Mouse (Mus musculus) kidney, embryonic 14.5 days (tissue): Measurements from ENCODE around the gene Tecr. TPM values are rescaled to one million over a fixed set of nuclear protein-coding genes. Genes with fewer than 3 reads are reported as not detected.

Source experiments
- ATAC-seq: fragments of 200-750 bp; cut with Nextera tagmentation; 2 replicates; pipeline ENCODE4 v1.8.0; 2017; ENCODE audit warnings: moderate number of reproducible peaks, mild to moderate bottlenecking, moderate TSS enrichment, moderate library complexity; ENCODE audit not compliant: low FRiP score, low TSS enrichment
- H3K27ac ChIP-seq: fragments of 300-500 bp; sonication (generic); 2 replicates; pipeline ENCODE4 v1.5.1; 2014; ENCODE audit warnings: low read depth, mild to moderate bottlenecking, low read length, moderate library complexity, mixed read lengths
- H3K27me3 ChIP-seq: fragments of 300-500 bp; sonication (generic); 2 replicates; pipeline ENCODE4 v1.6.1; 2014; ENCODE audit warnings: mild to moderate bottlenecking, low read length; ENCODE audit not compliant: control insufficient read depth, insufficient read depth
- H3K36me3 ChIP-seq: fragments of 300-500 bp; sonication (generic); 2 replicates; pipeline ENCODE4 v1.6.1; 2014; ENCODE audit warnings: low read length, mixed read lengths; ENCODE audit not compliant: control insufficient read depth, insufficient read depth
- H3K4me1 ChIP-seq: fragments of 300-500 bp; sonication (generic); 2 replicates; pipeline ENCODE4 v1.6.1; 2014; ENCODE audit warnings: low read length, mixed read lengths; ENCODE audit not compliant: control insufficient read depth, insufficient read depth
- H3K4me2 ChIP-seq: fragments of 300-500 bp; sonication (generic); replicated peaks from 2 replicates; pipeline ENCODE4 v1.6.1; 2014; ENCODE audit warnings: low read depth, mild to moderate bottlenecking, low read length
- H3K4me3 ChIP-seq: fragments of 300-500 bp; sonication (generic); 2 replicates; pipeline ENCODE4 v1.5.1; 2014; ENCODE audit warnings: mild to moderate bottlenecking, low read length
- H3K9ac ChIP-seq: fragments of 300-500 bp; sonication (generic); 2 replicates; pipeline ENCODE4 v1.6.1; 2014; ENCODE audit warnings: low read depth, mild to moderate bottlenecking, low read length, moderate library complexity
- H3K9me3 ChIP-seq: fragments of 300-500 bp; sonication (generic); 2 replicates; pipeline ENCODE4 v1.6.1; 2016; ENCODE audit warnings: low read length; ENCODE audit not compliant: control insufficient read depth
- WGBS: fragments of 180-500 bp; shearing (Covaris S2); extraction: QIAGEN DNeasy Blood & Tissue Kit; methylation state at CpG from one replicate; pipeline ENCODE4 v1.1.7; 2014; 5-methylcytosine and 5-hydroxymethylcytosine counted together
- polyA plus RNA-seq: library from polyadenylated mRNA; unstranded; fragments of >200 nt; fragmentation: Nextera tagmentation; extraction: Ambion mirVana; gene quantifications from 2 replicates; pipeline ENCODE4 v1.2.1, GENCODE M21; 2014

Gene Tecr
- polyA plus RNA-seq, 1 experiment from 2014 or later: 682 TPM

GRCm38 (mm10) chr8:83579676-83580075, 28.1 kb downstream of the Tecr start:
- peaks cover 43% of the 10 kb centered on the region for H3K4me1 ChIP-seq
- no peak overlapping the region for H3K4me3 ChIP-seq
- no peak overlapping the region for H3K9ac ChIP-seq
- H3K27me3 ChIP-seq: no peaks in the 10 kb centered on the region
- H3K9me3 ChIP-seq: no peaks in the 10 kb centered on the region
- H3K4me2 ChIP-seq: no peak overlapping the region
- no peak overlapping the region for H3K27ac ChIP-seq
- ATAC-seq: no peak
- peaks cover 9% of the 10 kb centered on the region for H3K36me3 ChIP-seq
- WGBS: 90% methylated on average over 8 of the region's 8 CpGs

DNA sequence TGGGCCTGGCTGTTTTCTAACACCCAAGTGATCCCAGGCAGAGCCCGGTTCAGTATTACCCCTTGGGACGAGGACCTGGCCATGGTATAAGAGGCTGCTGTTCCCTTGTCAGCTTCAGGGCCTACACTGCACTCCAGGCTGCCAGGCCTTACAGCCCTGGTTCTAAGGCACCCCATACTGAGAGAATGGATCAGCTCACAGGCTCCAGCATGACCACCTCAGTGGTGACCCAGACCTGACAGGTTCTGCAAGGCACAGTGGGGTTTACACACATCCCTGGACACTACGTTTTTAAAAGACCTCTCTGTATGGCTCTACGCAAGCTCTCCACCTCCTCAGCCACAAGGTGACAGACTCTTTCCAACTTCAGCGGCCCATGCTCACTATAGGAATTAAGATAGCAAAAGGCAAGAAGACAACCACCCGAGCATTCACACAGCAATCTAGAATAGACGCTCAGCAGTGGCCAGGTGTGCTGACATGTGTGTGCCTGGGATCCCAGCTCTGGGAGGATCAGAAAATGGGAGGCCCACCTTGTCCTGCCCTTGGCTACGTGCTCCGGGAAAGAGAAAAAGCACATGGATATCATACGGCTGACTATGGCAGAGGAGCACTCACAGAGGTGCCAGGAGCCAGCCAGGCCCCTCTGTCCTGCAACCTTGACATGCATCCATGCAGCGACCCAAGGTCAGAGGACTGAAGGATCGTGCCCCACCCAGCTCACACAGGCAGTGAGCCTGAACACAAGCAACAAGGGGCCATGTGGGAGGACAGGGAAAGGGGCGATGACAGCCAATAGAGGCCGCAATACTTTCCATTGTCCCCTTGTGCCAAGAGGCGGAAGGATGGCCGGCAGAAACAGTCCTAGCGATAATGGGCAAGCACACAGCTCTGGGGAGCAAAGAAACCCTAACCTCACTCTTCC, 29.4 kb downstream of the Tecr start:
- H3K27ac ChIP-seq: no peak overlapping the region; the same call in 1 of the 2 replicates
- H3K4me2 ChIP-seq: no peak overlapping the region
- no peaks in the 10 kb centered on the region for H3K9me3 ChIP-seq
- peaks cover 2% of the 10 kb centered on the region for H3K36me3 ChIP-seq
- peak overlapping the region; percentile 23; the same call in 1 of the 2 replicates for H3K9ac ChIP-seq
- ATAC-seq: no peak
- H3K27me3 ChIP-seq: no peaks in the 10 kb centered on the region
- peaks cover 45% of the 10 kb centered on the region for H3K4me1 ChIP-seq
- 69% methylated on average over 17 of the region's 17 CpGs for WGBS
- no peak overlapping the region for H3K4me3 ChIP-seq

DNA sequence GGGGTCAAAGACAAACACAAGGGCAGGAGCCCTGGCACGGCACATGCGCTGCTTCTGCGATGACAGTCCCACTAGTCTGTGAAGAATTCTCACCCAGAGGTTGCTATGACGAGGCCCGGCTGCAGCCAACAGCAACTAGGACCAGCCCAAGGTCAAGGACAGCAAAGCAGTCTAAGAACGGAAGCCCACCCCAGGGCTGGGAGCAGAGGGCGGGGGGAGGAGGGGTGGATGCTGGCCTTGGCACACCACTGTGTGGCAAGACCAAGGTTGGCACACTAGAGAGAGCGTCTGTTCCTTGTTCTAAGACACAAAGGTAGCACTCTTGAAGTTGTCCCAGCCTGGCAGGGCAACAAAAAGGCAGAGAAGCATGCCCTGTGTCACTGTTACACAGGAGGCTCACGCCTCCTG, 30.4 kb downstream of the Tecr start:
- no peak for ATAC-seq
- H3K36me3 ChIP-seq: peaks cover 12% of the 10 kb centered on the region
- no peaks in the 10 kb centered on the region for H3K27me3 ChIP-seq
- 44% methylated on average over 9 of the region's 9 CpGs for WGBS
- H3K4me1 ChIP-seq: peaks cover 45% of the 10 kb centered on the region
- H3K4me2 ChIP-seq: no peak overlapping the region
- H3K9ac ChIP-seq: peak overlapping the region; percentile 25; the same call in 1 of the 2 replicates
- no peak overlapping the region for H3K27ac ChIP-seq
- H3K4me3 ChIP-seq: no peak overlapping the region
- H3K9me3 ChIP-seq: no peaks in the 10 kb centered on the region

GRCm38 (mm10) chr8:83576921-83577320, 30.9 kb downstream of the Tecr start:
- H3K4me2 ChIP-seq: no peak overlapping the region
- no peak overlapping the region for H3K27ac ChIP-seq
- ATAC-seq: no peak
- H3K36me3 ChIP-seq: peaks cover 17% of the 10 kb centered on the region
- H3K9me3 ChIP-seq: no peaks in the 10 kb centered on the region
- no peak overlapping the region for H3K4me3 ChIP-seq
- no peaks in the 10 kb centered on the region for H3K27me3 ChIP-seq
- peaks cover 45% of the 10 kb centered on the region for H3K4me1 ChIP-seq
- H3K9ac ChIP-seq: peak overlapping the region; percentile 25; the same call in 1 of the 2 replicates
- 43% methylated on average over 4 of the region's 4 CpGs for WGBS

DNA sequence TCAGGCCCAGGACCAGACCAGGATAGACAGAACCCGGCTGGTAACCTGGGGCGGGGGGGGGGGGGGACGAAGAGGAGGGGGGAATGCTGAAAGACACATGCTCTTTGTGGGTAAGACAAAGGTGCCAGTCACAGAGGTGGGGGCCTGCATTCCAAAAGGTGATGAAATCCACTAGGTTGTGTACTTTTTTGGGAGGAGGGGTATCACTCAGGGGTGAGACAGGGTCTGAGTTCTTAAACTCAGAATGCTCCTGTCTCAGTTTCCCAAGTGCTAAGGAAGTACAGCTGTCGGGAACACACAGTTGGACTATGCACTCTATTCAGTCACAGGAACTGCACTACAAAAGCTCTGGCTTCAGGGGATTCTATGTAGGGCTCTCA, 31.3 kb downstream of the Tecr start:
- H3K27me3 ChIP-seq: no peaks in the 10 kb centered on the region
- no peaks in the 10 kb centered on the region for H3K9me3 ChIP-seq
- H3K9ac ChIP-seq: peak overlapping the region; percentile 31; the same call in 1 of the 2 replicates
- peaks cover 21% of the 10 kb centered on the region for H3K36me3 ChIP-seq
- no peak overlapping the region for H3K4me3 ChIP-seq
- no peak overlapping the region for H3K4me2 ChIP-seq
- ATAC-seq: no peak
- peaks cover 45% of the 10 kb centered on the region for H3K4me1 ChIP-seq
- H3K27ac ChIP-seq: 0 out of 2 replicates have a peak overlapping the region, but pooled peaks have one; percentile 17
- 71% methylated on average over 3 of the region's 4 CpGs for WGBS

DNA sequence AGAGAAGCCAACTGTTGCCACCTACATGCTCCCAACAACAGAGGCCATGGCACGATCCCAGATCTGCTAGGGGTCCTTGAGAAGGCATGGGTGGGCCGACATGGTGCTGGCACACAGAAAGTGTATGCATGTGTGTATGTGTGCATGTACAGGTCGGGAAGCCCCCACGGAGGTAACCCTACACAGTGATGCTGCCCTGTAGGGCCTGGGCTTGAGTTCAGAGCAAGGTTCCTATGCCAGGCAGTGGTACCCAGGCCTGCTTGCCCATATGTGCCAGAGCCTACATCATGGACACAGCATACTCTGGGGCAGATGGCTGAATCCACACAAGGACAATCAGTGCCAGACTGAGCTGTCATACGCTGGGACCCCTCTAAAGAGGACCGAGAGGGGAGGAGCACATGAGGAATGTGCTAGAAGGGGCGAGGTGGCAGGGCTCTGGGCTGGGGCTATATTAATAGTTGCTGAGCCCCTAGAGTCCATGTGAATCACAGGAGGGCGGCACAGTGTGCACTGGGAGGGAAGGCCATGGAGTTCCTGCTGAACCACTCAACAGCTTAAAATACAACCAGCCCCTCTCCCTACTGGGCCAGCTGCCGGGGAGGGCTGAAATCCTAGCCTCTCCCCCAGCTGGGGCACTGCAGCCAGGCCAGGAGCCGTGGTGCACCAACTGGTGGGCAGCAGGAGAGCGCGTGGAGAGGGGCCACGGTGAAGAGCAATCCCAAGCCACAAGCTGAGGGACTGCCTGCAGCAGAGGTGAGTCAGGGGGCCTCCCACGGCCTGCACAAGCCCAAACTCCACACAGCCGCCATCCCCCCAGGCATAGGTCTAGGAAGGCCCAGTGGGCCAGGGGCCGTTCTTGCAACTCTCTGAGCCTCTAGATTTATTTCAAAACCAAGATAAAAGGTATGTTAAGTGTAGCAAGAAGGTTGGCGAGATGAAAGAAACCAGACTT, 31.9 kb downstream of the Tecr start:
- Histone ChIP-seq H3K4me3 (no peak overlapping the region), H3K36me3 (peaks cover 26% of the 10 kb centered on the region), H3K9ac (peak overlapping the region; percentile 31), H3K9me3 (no peaks in the 10 kb centered on the region), H3K4me1 (peaks cover 45% of the 10 kb centered on the region), H3K27ac (0 out of 2 replicates have a peak overlapping the region, but pooled peaks have one; percentile 17), H3K27me3 (no peaks in the 10 kb centered on the region), H3K4me2 (no peak overlapping the region)
- ATAC-seq: 0 out of 2 replicates have a peak, but pooled peaks have one; percentile 6
- WGBS: 55% methylated on average over 17 of the region's 17 CpGs

DNA sequence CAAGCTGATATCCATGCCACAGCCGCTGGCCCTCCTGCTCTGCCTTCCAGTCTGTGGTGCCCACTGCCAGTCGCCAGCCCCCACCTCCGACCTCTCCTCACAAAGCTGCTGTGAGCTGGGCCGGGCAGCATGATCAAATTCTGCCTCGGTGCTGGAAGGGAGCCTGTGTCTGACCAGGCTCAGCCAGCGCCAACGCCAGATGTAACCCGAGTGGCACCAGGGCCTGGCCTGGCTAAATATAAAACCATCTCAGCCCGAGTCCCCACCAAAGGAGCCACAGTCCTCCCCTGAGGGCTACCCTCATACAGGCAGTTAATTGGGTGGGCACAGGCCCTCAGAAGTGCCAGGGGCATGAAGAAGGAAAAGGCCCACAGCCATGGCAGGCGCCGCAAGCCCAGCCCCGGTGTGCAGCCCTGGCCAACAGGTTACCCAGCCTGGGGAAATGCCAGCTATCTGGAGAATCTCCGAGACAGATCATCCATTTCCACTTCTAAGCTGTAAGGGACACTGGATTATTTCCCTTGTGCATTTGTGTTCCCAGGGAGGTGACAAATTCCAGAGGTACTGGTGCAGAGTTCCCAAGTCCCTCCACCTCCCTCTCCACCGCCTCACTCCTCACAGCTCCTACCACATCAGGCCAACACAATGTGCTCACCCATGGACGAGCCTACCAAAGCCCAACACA, 33.0 kb downstream of the Tecr start:
- Histone ChIP-seq H3K27me3 (no peaks in the 10 kb centered on the region), H3K4me3 (no peak overlapping the region), H3K9me3 (no peaks in the 10 kb centered on the region), H3K27ac (no peak overlapping the region), H3K36me3 (peaks cover 35% of the 10 kb centered on the region), H3K9ac (no peak overlapping the region), H3K4me1 (peaks cover 42% of the 10 kb centered on the region), H3K4me2 (no peak overlapping the region)
- 63% methylated on average over 15 of the region's 15 CpGs for whole genome bisulfite sequencing
- no peak for ATAC-seq

GRCm38 (mm10) chr8:83573140-83573875, 34.5 kb downstream of the Tecr start:
- Histone ChIP-seq H3K4me1 (peaks cover 32% of the 10 kb centered on the region), H3K9me3 (no peaks in the 10 kb centered on the region), H3K36me3 (peaks cover 39% of the 10 kb centered on the region), H3K9ac (no peak overlapping the region), H3K4me3 (no peak overlapping the region), H3K27ac (no peak overlapping the region), H3K4me2 (no peak overlapping the region), H3K27me3 (no peaks in the 10 kb centered on the region)
- no peak for ATAC-seq
- WGBS: 79% methylated on average over 18 of the region's 18 CpGs
